Mouse (Mus musculus): ENCODE data around the gene Abhd2. TPM values are rescaled to one million over a fixed set of nuclear protein-coding genes. Genes with fewer than 3 reads are reported as not detected.

The Abhd2 gene
- polyA plus RNA-seq, 1 experiment from 2014 or later = 60.0 TPM

DNA sequence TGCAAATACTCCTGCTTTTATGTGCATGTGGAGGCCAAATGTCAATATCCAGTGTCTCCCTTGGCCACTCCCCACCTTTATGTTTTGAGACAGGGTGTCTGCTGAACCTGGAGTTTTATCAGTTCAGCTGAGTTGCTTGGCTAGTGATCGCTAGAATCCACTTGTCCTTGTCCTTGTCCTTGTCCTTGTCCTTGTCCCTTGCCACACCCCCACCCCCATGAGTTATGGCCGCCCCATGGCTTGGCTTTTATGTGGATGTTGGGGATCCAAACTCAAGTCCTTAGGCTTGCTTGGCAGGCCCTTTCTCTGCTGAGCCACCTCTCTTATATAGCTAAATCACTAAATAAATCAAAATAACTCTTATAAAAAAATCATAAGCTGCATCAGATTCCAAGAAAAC lies 29.6 kb downstream of the Abhd2 start:
- in situ Hi-C loops (cut with MboI; ENCODE audit: low pct_unique_long_range_greater_than_20kb) = no loop called here
- ChIA-PET POLR2A (interaction anchor here (0.6 kb wide), 1 partner anchor 44 kb away, joined by 4 read pairs; no protein-coding TSS in a partner anchor), CTCF (interaction anchor here (1.0 to 1.5 kb wide), 2 partner anchors 14 to 43 kb away, joined by 3 read pairs; no protein-coding TSS in a partner anchor)
- no peak for TF ChIP-seq CTCF (IDR thresholded peaks at IDR 0.05)
- DNase-seq (ENCODE audit: low read depth, low spot score) (no peak), ATAC-seq (no peak)
- H3K27me3 ChIP-seq = no peaks in the 10 kb centered on the region

- no peaks in the 10 kb centered on the region for H3K27me3 ChIP-seq
- in situ Hi-C loops (cut with MboI; ENCODE audit: low pct_unique_long_range_greater_than_20kb) = no loop called here
- TF ChIP-seq CTCF (IDR thresholded peaks at IDR 0.05) = no peak
- ATAC-seq (no peak), DNase-seq (ENCODE audit: low read depth, low spot score) (no peak)
- ChIA-PET POLR2A (no interaction called here), CTCF (interaction anchor here (1.0 kb wide), 1 partner anchor 42 kb away, joined by 3 read pairs; no protein-coding TSS in a partner anchor)
Observed at GRCm38 (mm10) chr7:79303183-79303761, 30.3 kb downstream of the Abhd2 start.

GRCm38 (mm10) chr7:79308455-79309030 lies 35.5 kb downstream of the Abhd2 start:
- TF ChIP-seq CTCF (IDR thresholded peaks at IDR 0.05) = no peak
- POLR2A ChIA-PET = no interaction called here

DNA sequence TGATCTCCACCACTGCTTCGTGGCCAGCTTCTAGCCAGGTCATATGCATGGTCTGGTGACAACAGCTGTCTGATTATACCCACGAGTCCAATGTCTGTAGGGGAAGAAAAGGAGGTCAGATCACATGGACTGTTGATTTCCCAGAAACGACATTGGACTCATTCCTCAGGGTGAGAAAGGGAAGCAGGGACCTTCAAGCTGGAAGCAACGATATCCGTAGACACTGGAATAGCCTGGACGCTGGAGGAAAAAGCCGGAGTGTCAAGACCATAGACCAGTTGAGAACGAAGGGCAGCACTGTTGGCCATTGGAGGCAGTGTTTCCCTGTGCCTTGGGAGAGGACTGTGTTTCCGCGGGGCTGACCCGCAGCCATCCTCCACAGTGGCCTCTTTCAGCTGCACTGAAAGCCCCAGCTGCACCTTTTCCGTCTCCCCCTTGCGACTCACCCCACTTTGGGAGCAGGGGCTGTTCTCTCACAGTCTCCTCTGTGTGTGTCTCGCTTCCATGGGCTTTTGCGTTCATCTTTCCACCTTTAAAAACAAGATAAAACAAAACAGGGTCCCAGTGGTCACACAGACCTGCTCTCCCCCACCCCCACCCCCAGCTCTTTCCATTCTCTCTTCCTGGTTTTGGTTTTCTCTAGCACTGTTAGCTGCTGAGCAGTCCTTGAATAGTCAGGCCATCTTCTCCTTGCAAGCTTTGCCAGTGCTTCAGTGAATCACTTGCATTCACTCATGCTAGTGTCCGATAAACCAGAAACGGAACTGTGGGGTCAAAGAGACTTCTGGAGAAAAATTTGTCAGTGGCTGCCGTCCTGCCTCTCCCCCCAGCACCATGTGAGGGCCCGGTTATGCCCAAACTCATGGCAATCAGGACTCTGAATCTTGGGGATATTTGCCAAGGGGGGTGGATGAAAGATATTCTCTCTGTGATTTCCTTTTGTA lies 36.5 kb downstream of the Abhd2 start:
- no peak for TF ChIP-seq CTCF (IDR thresholded peaks at IDR 0.05)
- H3K27me3 ChIP-seq = no peaks in the 10 kb centered on the region
- DNase-seq (ENCODE audit: low read depth, low spot score) = no peak
- POLR2A ChIA-PET = no interaction called here
- ATAC-seq = no peak
- CTCF ChIA-PET = no interaction called here
- in situ Hi-C loops (cut with MboI; ENCODE audit: low pct_unique_long_range_greater_than_20kb) = no loop called here

More at GRCm38 (mm10) chr7:79308455-79309030, 35.5 kb downstream of the Abhd2 start:
- H3K27me3 ChIP-seq = no peaks in the 10 kb centered on the region
- ATAC-seq (no peak), DNase-seq (ENCODE audit: low read depth, low spot score) (no peak)
- in situ Hi-C loops (cut with MboI; ENCODE audit: low pct_unique_long_range_greater_than_20kb) = no loop called here
- CTCF ChIA-PET = no interaction called here

- POLR2A ChIA-PET = no interaction called here
- no peak for ATAC-seq
- CTCF ChIA-PET = no interaction called here
Observed at GRCm38 (mm10) chr7:79310191-79310555, 37.2 kb downstream of the Abhd2 start.

GRCm38 (mm10) chr7:79311420-79311988 lies 38.5 kb downstream of the Abhd2 start:
- H3K27me3 ChIP-seq = no peaks in the 10 kb centered on the region
- no peak for TF ChIP-seq CTCF (IDR thresholded peaks at IDR 0.05)
- no peak for DNase-seq (ENCODE audit: low read depth, low spot score)
- POLR2A ChIA-PET = no interaction called here
- CTCF ChIA-PET = no interaction called here
- ATAC-seq = no peak
- in situ Hi-C loops (cut with MboI; ENCODE audit: low pct_unique_long_range_greater_than_20kb) = no loop called here

More at GRCm38 (mm10) chr7:79310191-79310555, 37.2 kb downstream of the Abhd2 start:
- in situ Hi-C loops (cut with MboI; ENCODE audit: low pct_unique_long_range_greater_than_20kb) = no loop called here
- DNase-seq (ENCODE audit: low read depth, low spot score) = no peak
- no peak for TF ChIP-seq CTCF (IDR thresholded peaks at IDR 0.05)
- no peaks in the 10 kb centered on the region for H3K27me3 ChIP-seq

- DNase-seq (ENCODE audit: low read depth, low spot score) = no peak
- in situ Hi-C loops (cut with MboI; ENCODE audit: low pct_unique_long_range_greater_than_20kb) = no loop called here
- POLR2A ChIA-PET = no interaction called here
Observed at GRCm38 (mm10) chr7:79312246-79312645, 39.2 kb downstream of the Abhd2 start.

GRCm38 (mm10) chr7:79313519-79314059 lies 40.6 kb downstream of the Abhd2 start:
- ATAC-seq (no peak), DNase-seq (ENCODE audit: low read depth, low spot score) (no peak)
- in situ Hi-C loops (cut with MboI; ENCODE audit: low pct_unique_long_range_greater_than_20kb) = no loop called here
- ChIA-PET POLR2A (no interaction called here), CTCF (no interaction called here)
- no peak for TF ChIP-seq CTCF (IDR thresholded peaks at IDR 0.05)
- H3K27me3 ChIP-seq = no peaks in the 10 kb centered on the region

More at GRCm38 (mm10) chr7:79312246-79312645, 39.2 kb downstream of the Abhd2 start:
- no peaks in the 10 kb centered on the region for H3K27me3 ChIP-seq
- no peak for ATAC-seq
- CTCF ChIA-PET = interaction anchor here (0.7 to 0.8 kb wide), 2 partner anchors 26 to 37 kb away, joined by 3 read pairs; no protein-coding TSS in a partner anchor
- TF ChIP-seq CTCF (IDR thresholded peaks at IDR 0.05) = no peak

GRCm38 (mm10) chr7:79314517-79314916 lies 41.5 kb downstream of the Abhd2 start:
- DNase-seq (ENCODE audit: low read depth, low spot score) (no peak), ATAC-seq (no peak)
- H3K27me3 ChIP-seq = no peaks in the 10 kb centered on the region
- POLR2A ChIA-PET = no interaction called here
- in situ Hi-C loops (cut with MboI; ENCODE audit: low pct_unique_long_range_greater_than_20kb) = no loop called here
- CTCF ChIA-PET = interaction anchor here (1.0 to 1.7 kb wide), 4 partner anchors 14 to 40 kb away, joined by 3 to 4 read pairs (median 4); no protein-coding TSS in a partner anchor
- TF ChIP-seq CTCF (IDR thresholded peaks at IDR 0.05) = no peak

DNA sequence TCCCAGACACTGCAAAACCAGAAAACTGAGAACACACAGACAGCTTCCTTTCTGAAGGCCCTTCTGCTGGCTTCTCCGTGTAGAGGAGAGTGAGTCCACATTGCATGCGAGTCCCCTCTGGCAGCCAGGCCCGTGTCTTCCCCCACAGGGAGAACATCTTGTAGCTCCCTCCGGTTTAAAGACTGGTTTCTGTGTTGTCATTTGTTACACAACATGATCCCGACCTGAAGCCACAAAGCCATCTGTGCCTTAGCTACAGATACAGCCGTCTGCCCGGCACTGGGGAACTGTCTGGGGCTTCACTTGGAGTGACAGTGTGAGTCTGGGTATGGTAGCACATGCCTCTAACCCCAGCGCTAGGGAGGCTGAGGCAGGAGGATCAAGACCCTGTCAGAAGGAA lies 42.1 kb downstream of the Abhd2 start:
- DNase-seq (ENCODE audit: low read depth, low spot score) (no peak), ATAC-seq (no peak)
- CTCF ChIA-PET = interaction anchor here (1.0 to 1.7 kb wide), 4 partner anchors 13 to 40 kb away, joined by 3 to 4 read pairs (median 4); no protein-coding TSS in a partner anchor
- POLR2A ChIA-PET = no interaction called here
- in situ Hi-C loops (cut with MboI; ENCODE audit: low pct_unique_long_range_greater_than_20kb) = no loop called here
- no peak for TF ChIP-seq CTCF (IDR thresholded peaks at IDR 0.05)
- no peaks in the 10 kb centered on the region for H3K27me3 ChIP-seq
